Mouse (Mus musculus): ENCODE data around the gene Gm43738. TPM values are rescaled to one million over a fixed set of nuclear protein-coding genes. Genes with fewer than 3 reads are reported as not detected.

The Gm43738 gene
- polyA plus RNA-seq, 1 experiment from 2014 or later, result not detected

Other genes starting within 250 kb of the Gm43738 start
- gene Msto1, start 187.1 kb downstream of the Gm43738 start, polyA plus RNA-seq (2015; fragmentation: Nextera tagmentation; extraction: Ambion mirVana), result 19.9 and 20.2 TPM in 2 replicates
- gene Ash1l, start 150.5 kb downstream of the Gm43738 start, polyA plus RNA-seq (2015; fragmentation: Nextera tagmentation; extraction: Ambion mirVana), result 4.7 and 5.7 TPM in 2 replicates
- gene Dap3, start 149.9 kb downstream of the Gm43738 start, polyA plus RNA-seq (2015; fragmentation: Nextera tagmentation; extraction: Ambion mirVana), result 120 and 129 TPM in 2 replicates
- 5.5 and 5.9 TPM in 2 replicates for gene Rusc1, start 7.8 kb downstream of the Gm43738 start, polyA plus RNA-seq (2015; fragmentation: Nextera tagmentation; extraction: Ambion mirVana)
- gene Fdps, start 860 bp upstream of the Gm43738 start, polyA plus RNA-seq (2015; fragmentation: Nextera tagmentation; extraction: Ambion mirVana), result 274 and 295 TPM in 2 replicates
- gene Pklr, start 35.0 kb upstream of the Gm43738 start, polyA plus RNA-seq (2015; fragmentation: Nextera tagmentation; extraction: Ambion mirVana), result 133 and 136 TPM in 2 replicates
- gene Hcn3, start 59.1 kb upstream of the Gm43738 start, polyA plus RNA-seq (2015; fragmentation: Nextera tagmentation; extraction: Ambion mirVana), result 0.75 and 0.78 TPM in 2 replicates
- 10.3 and 10.8 TPM in 2 replicates for gene Clk2, start 63.7 kb upstream of the Gm43738 start, polyA plus RNA-seq (2015; fragmentation: Nextera tagmentation; extraction: Ambion mirVana)
- gene Scamp3, start 76.4 kb upstream of the Gm43738 start, polyA plus RNA-seq (2015; fragmentation: Nextera tagmentation; extraction: Ambion mirVana), result 67.4 and 72.1 TPM in 2 replicates
- gene Fam189b, start 82.0 kb upstream of the Gm43738 start, polyA plus RNA-seq (2015; fragmentation: Nextera tagmentation; extraction: Ambion mirVana), result 2.8 and 3.9 TPM in 2 replicates
- 21.7 and 23.7 TPM in 2 replicates for gene Gba, start 101.8 kb upstream of the Gm43738 start, polyA plus RNA-seq (2015; fragmentation: Nextera tagmentation; extraction: Ambion mirVana)
- 1.0 and 1.5 TPM in 2 replicates for gene Thbs3, start 114.1 kb upstream of the Gm43738 start, polyA plus RNA-seq (2015; fragmentation: Nextera tagmentation; extraction: Ambion mirVana)
- gene Mtx1, start 126.0 kb upstream of the Gm43738 start, polyA plus RNA-seq (2015; fragmentation: Nextera tagmentation; extraction: Ambion mirVana), result 152 and 155 TPM in 2 replicates
- gene Muc1, start 128.0 kb upstream of the Gm43738 start, polyA plus RNA-seq (2015; fragmentation: Nextera tagmentation; extraction: Ambion mirVana), result 0.14 and 0.51 TPM in 2 replicates
- gene Krtcap2, start 144.9 kb upstream of the Gm43738 start, polyA plus RNA-seq (2015; fragmentation: Nextera tagmentation; extraction: Ambion mirVana), result 152 and 155 TPM in 2 replicates
- gene Trim46, start 145.2 kb upstream of the Gm43738 start, polyA plus RNA-seq (2015; fragmentation: Nextera tagmentation; extraction: Ambion mirVana), result 0.14 and 0.23 TPM in 2 replicates
- 57.2 and 64.5 TPM in 2 replicates for gene Dpm3, start 158.3 kb upstream of the Gm43738 start, polyA plus RNA-seq (2015; fragmentation: Nextera tagmentation; extraction: Ambion mirVana)
- 17.4 and 18.0 TPM in 2 replicates for gene Slc50a1, start 169.5 kb upstream of the Gm43738 start, polyA plus RNA-seq (2015; fragmentation: Nextera tagmentation; extraction: Ambion mirVana)
- 4.3 and 4.6 TPM in 2 replicates for gene Efna1, start 180.0 kb upstream of the Gm43738 start, polyA plus RNA-seq (2015; fragmentation: Nextera tagmentation; extraction: Ambion mirVana)
- gene Efna3, start 221.9 kb upstream of the Gm43738 start, polyA plus RNA-seq (2015; fragmentation: Nextera tagmentation; extraction: Ambion mirVana), result 0.32 and 0.41 TPM in 2 replicates
- gene Efna4, start 236.9 kb upstream of the Gm43738 start, polyA plus RNA-seq (2015; fragmentation: Nextera tagmentation; extraction: Ambion mirVana), result 1.0 and 1.2 TPM in 2 replicates
- 9.5 and 9.6 TPM in 2 replicates for gene Adam15, start 248.9 kb upstream of the Gm43738 start, polyA plus RNA-seq (2015; fragmentation: Nextera tagmentation; extraction: Ambion mirVana)